Mouse (Mus musculus) embryonic fibroblast, embryonic 13.5 days (primary cell): ENCODE data around the gene Tnfrsf8.

ENCODE experiments used
- CTCF ChIP-seq: IDR thresholded peaks from 2 replicates; pipeline ENCODE4 v1.5.1; 2011; ENCODE audit warnings: mild to moderate bottlenecking, control low read depth, low read length, moderate library complexity, borderline replicate concordance; ENCODE audit not compliant: insufficient read depth
- POLR2A ChIP-seq: IDR thresholded peaks from 2 replicates; pipeline ENCODE4 v1.6.1; 2011; ENCODE audit warnings: low read depth, mild to moderate bottlenecking, control low read depth, low read length, moderate library complexity

GRCm38 (mm10) chr4:145244676-145245075, 70.3 kb downstream of the Tnfrsf8 start:
- TF ChIP-seq CTCF (no peak), POLR2A (no peak)
